Comparison of ENCODE assay signal across 15 mouse cellular contexts in the genomic region with DNA sequence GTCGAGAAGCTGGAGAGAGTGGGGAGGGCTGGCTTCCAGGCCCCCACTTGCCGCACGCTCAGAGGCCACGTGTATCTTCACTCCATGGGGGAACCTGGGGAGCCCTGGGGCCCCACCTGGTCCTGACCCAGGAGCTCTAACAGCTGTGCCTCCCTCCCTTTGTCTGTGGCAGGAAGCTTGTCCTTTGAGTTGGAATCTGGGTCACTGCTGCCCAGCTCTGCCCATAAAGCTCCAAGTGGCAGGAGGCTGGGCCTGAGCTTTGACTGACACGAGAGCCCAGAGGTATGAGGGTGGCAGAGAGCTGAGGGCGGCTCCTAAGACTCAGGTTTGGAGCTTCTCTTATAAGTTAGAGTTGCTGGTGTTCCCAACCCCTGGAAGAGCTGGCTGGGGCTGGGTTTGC. TPM values are rescaled to one million over a fixed set of nuclear protein-coding genes. Genes with fewer than 3 reads are reported as not detected.
DNase-seq lines count a peak whose midpoint lies in the region; ATAC-seq and TF ChIP-seq lines count a peak whose summit lies in the region.
"Had no signal": no experiment of that assay in that cellular context is flagged by ENCODE, and none has a peak within 500 bp of the region (broad histone marks: within the 10 kb centered on the region; RNA-seq: fewer than 3 reads in every experiment).

No protein-coding gene starts in this region.

- WGBS in kidney, adult 2 months: 58% methylated on average over 6 of the region's 6 CpGs
- 46% methylated on average over 6 of the region's 6 CpGs for WGBS in kidney, embryonic 14.5 days
- 69% methylated on average over 6 of the region's 6 CpGs for WGBS in limb, embryonic 10.5 days
- WGBS in thymus, adult 2 months: 87% methylated on average over 6 of the region's 6 CpGs

- no peaks in the 10 kb centered on the region for H3K27me3 ChIP-seq in kidney, adult 2 months (replicated peaks; ENCODE audit: control insufficient read depth, insufficient read depth, low read length)
- no peaks in the 10 kb centered on the region for H3K27me3 ChIP-seq in kidney, embryonic 14.5 days (ENCODE audit: control insufficient read depth, insufficient read depth, low read length)
- peaks cover 16% of the 10 kb centered on the region for H3K27me3 ChIP-seq in limb, embryonic 10.5 days (ENCODE audit: low read depth, poor library complexity, severe bottlenecking)
- no peaks in the 10 kb centered on the region for H3K27me3 ChIP-seq in thymus, adult 2 months (ENCODE audit: control insufficient read depth, insufficient read depth, low read length)
- H3K27me3 ChIP-seq: forebrain, embryonic 13.5 days; hindbrain, embryonic 15.5 days had no signal

- peak; percentile 29 to 37 for DNase-seq in heart, adult 18-20 months
- DNase-seq in heart, postnatal 4 days: no peak
- peak; percentile 28 for DNase-seq in kidney, adult 2 months
- DNase-seq in brain, adult 2 months (ENCODE audit: low read depth, low spot score): peak; percentile 51
- DNase-seq in limb, embryonic 10.5 days (ENCODE audit: low spot score): no peak
- DNase-seq in gastrocnemius, postnatal 36 days: no peak
- no peak for DNase-seq in thymus, adult 2 months
- DNase-seq: cerebellum, postnatal 10 days; lung, adult 18-20 months had no signal

- H3K4me2 ChIP-seq in kidney, embryonic 14.5 days (replicated peaks; ENCODE audit: low read depth, low read length): no peak overlapping the region
- H3K4me2 ChIP-seq: forebrain, embryonic 13.5 days; hindbrain, embryonic 15.5 days had no signal

- H3K4me3 ChIP-seq in kidney, adult 2 months (ENCODE audit: insufficient read depth, low read depth, low read length): no peak overlapping the region
- H3K4me3 ChIP-seq in kidney, embryonic 14.5 days (ENCODE audit: low read length): no peak overlapping the region
- H3K4me3 ChIP-seq in limb, embryonic 10.5 days: no peak overlapping the region
- no peak overlapping the region for H3K4me3 ChIP-seq in thymus, adult 2 months (ENCODE audit: control insufficient read depth, insufficient read depth, low read length)
- H3K4me3 ChIP-seq: forebrain, embryonic 13.5 days; heart, adult 2 months; hindbrain, embryonic 15.5 days had no signal

- H3K9ac ChIP-seq in kidney, embryonic 14.5 days (ENCODE audit: low read depth, low read length): no peak overlapping the region
- H3K9ac ChIP-seq: forebrain, embryonic 13.5 days; hindbrain, embryonic 15.5 days had no signal

- H3K4me1 ChIP-seq in kidney, adult 2 months (ENCODE audit: control insufficient read depth, insufficient read depth, low read length): no peaks in the 10 kb centered on the region
- H3K4me1 ChIP-seq in kidney, embryonic 14.5 days (ENCODE audit: control insufficient read depth, insufficient read depth, low read length): 0 out of 2 replicates have a peak, but pooled peaks cover 3% of the 10 kb centered on the region
- H3K4me1 ChIP-seq in limb, embryonic 10.5 days: peaks cover 68% of the 10 kb centered on the region
- H3K4me1 ChIP-seq in thymus, adult 2 months (replicated peaks; ENCODE audit: control insufficient read depth, insufficient read depth, low read length): no peaks in the 10 kb centered on the region
- H3K4me1 ChIP-seq: hindbrain, embryonic 15.5 days had no signal

- no peak for TF ChIP-seq POLR2A in kidney, adult 2 months (IDR thresholded peaks at IDR 0.05; ENCODE audit: low read depth, low read length)
- TF ChIP-seq POLR2A in thymus, adult 2 months (IDR thresholded peaks at IDR 0.05; ENCODE audit: control insufficient read depth, extremely low read depth, insufficient read depth, low read length, poor library complexity): no peak

- no peak overlapping the region for H3K27ac ChIP-seq in kidney, adult 2 months (ENCODE audit: insufficient read depth, low read depth, low read length)
- no peak overlapping the region for H3K27ac ChIP-seq in kidney, embryonic 14.5 days (ENCODE audit: low read depth, low read length)
- H3K27ac ChIP-seq in limb, embryonic 10.5 days: peak overlapping the region; percentile 66
- no peak overlapping the region for H3K27ac ChIP-seq in thymus, adult 2 months (ENCODE audit: control insufficient read depth, insufficient read depth, low read length)
- H3K27ac ChIP-seq: heart, adult 2 months; hindbrain, embryonic 15.5 days had no signal

- intact Hi-C loops in gastrocnemius, postnatal 36 days (cut with DNase I): no loop called here

- TF ChIP-seq CTCF in kidney, adult 2 months (conservative IDR thresholded peaks at IDR 0.05; ENCODE audit: insufficient read depth, insufficient read length, low read depth, low read length): no peak
- no peak for TF ChIP-seq CTCF in thymus, adult 2 months (IDR thresholded peaks at IDR 0.05; ENCODE audit: borderline replicate concordance, control insufficient read depth, extremely low read depth, insufficient read depth, low read length, poor library complexity)

- no peak for ATAC-seq in kidney, embryonic 14.5 days (ENCODE audit: low FRiP score, low TSS enrichment)
- ATAC-seq: intestine, embryonic 16.5 days had no signal

- no peaks in the 10 kb centered on the region for H3K36me3 ChIP-seq in kidney, adult 2 months (ENCODE audit: control insufficient read depth, insufficient read depth, low read length)
- 0 out of 2 replicates have a peak, but pooled peaks cover 4% of the 10 kb centered on the region for H3K36me3 ChIP-seq in kidney, embryonic 14.5 days (ENCODE audit: control insufficient read depth, insufficient read depth, low read length)
- H3K36me3 ChIP-seq in limb, embryonic 10.5 days: peaks cover 12% of the 10 kb centered on the region
- H3K36me3 ChIP-seq in thymus, adult 2 months (ENCODE audit: control insufficient read depth, insufficient read depth, low read length): no peaks in the 10 kb centered on the region
- H3K36me3 ChIP-seq: hindbrain, embryonic 15.5 days had no signal

- H3K9me3 ChIP-seq in kidney, embryonic 14.5 days (ENCODE audit: control insufficient read depth, low read length): no peaks in the 10 kb centered on the region
- no peaks in the 10 kb centered on the region for H3K9me3 ChIP-seq in limb, embryonic 10.5 days (replicated peaks)
- H3K9me3 ChIP-seq: forebrain, embryonic 13.5 days; hindbrain, embryonic 15.5 days had no signal

RNA-seq across cellular contexts. Expression of a gene that starts 23.1 kb away (rescaled TPM):
- total RNA-seq in heart, adult 18-20 months (2021): under 1 TPM; 0.57 to 0.75 TPM
- 1 to 10 TPM; 1.5 to 2.0 TPM for total RNA-seq in heart, postnatal 4 days (2021)
- polyA plus RNA-seq in kidney, adult 2 months (2012; rRNA removed): 2.7 and 3.0 TPM in 2 replicates
- polyA plus RNA-seq in kidney, embryonic 14.5 days (2014; fragmentation: Nextera tagmentation; extraction: Ambion mirVana): 2.2 and 3.2 TPM in 2 replicates
- polyA plus RNA-seq in limb, embryonic 10.5 days (2016; fragmentation: Nextera tagmentation; extraction: Ambion mirVana): 2.1 and 4.3 TPM in 2 replicates
- under 1 TPM; 0.07 to 0.28 TPM for total RNA-seq in gastrocnemius, postnatal 36 days (2021)
- 0.17 and 0.38 TPM in 2 replicates for polyA plus RNA-seq in thymus, adult 2 months (2012; rRNA removed)
- total RNA-seq: liver, adult 2 months had no signal

Comparison
In these comparisons a context has a peak if more than half of its experiments do, and no peak if none do; other contexts are left out.
1. DNase-seq: peak in heart, adult 18-20 months (2 of 2), kidney, adult 2 months (single experiment) and brain, adult 2 months (single experiment); none in heart, postnatal 4 days (single experiment), limb, embryonic 10.5 days (single experiment), gastrocnemius, postnatal 36 days (0 of 2) and thymus, adult 2 months (single experiment).